Mouse (Mus musculus) lung, adult 2 months (tissue): ENCODE measurements around the gene Lfng.

Experiments used
- CTCF ChIP-seq: fragments of 200-500 bp; IDR thresholded peaks from 2 replicates; pipeline ENCODE4 v1.5.1; 2011; ENCODE audit warnings: mild to moderate bottlenecking, low read length, control low read depth; ENCODE audit not compliant: insufficient read depth
- POLR2A ChIP-seq: fragments of 200-500 bp; IDR thresholded peaks from 2 replicates; pipeline ENCODE4 v1.6.1; 2011; ENCODE audit warnings: low read depth, mild to moderate bottlenecking, control low read depth, low read length, borderline replicate concordance; ENCODE audit errors: extremely low read depth

- TF ChIP-seq POLR2A (no peak), CTCF (no peak)
Observed at GRCm38 (mm10) chr5:140641254-140641928, 34.3 kb downstream of the Lfng start.
